Mouse (Mus musculus): ENCODE results near the gene Metap1. TPM values are rescaled to one million over a fixed set of nuclear protein-coding genes. Genes with fewer than 3 reads are reported as not detected.

The Metap1 gene
- polyA plus RNA-seq, 1 experiment, result 105 TPM

GRCm38 (mm10) chr3:138438716-138439115 lies 50.6 kb downstream of the Metap1 start:
- Histone ChIP-seq H3K4me1 (ENCODE audit: control insufficient read depth, insufficient read depth, low read length) (no peaks in the 10 kb centered on the region), H3K9ac (ENCODE audit: low read depth, poor library complexity, severe bottlenecking) (no peak overlapping the region), H3K36me3 (ENCODE audit: control insufficient read depth, insufficient read depth, low read length, poor library complexity, severe bottlenecking) (no peaks in the 10 kb centered on the region), H3K27me3 (ENCODE audit: control insufficient read depth, insufficient read depth, low read length, poor library complexity, severe bottlenecking) (no peaks in the 10 kb centered on the region), H3K9me3 (replicated peaks; ENCODE audit: control insufficient read depth, insufficient read depth, low read length, poor library complexity, severe bottlenecking) (peaks cover 15% of the 10 kb centered on the region), H3K4me3 (ENCODE audit: low read depth, low read length) (no peak overlapping the region), H3K27ac (ENCODE audit: insufficient read depth, low read length) (no peak overlapping the region)
- TF ChIP-seq POLR2A (IDR thresholded peaks at IDR 0.05; ENCODE audit: insufficient read depth, low read length) (no peak), CTCF (IDR thresholded peaks at IDR 0.05; ENCODE audit: low read depth, low read length) (no peak), EP300 (IDR thresholded peaks at IDR 0.05; ENCODE audit: insufficient read depth, low read depth, low read length) (no peak)

- no peak for TF ChIP-seq CTCF (IDR thresholded peaks at IDR 0.05; ENCODE audit: low read depth, low read length)
- TF ChIP-seq EP300 (IDR thresholded peaks at IDR 0.05; ENCODE audit: insufficient read depth, low read depth, low read length), result no peak
- TF ChIP-seq POLR2A (IDR thresholded peaks at IDR 0.05; ENCODE audit: insufficient read depth, low read length), result no peak
- H3K9me3 ChIP-seq (replicated peaks; ENCODE audit: control insufficient read depth, insufficient read depth, low read length, poor library complexity, severe bottlenecking), result peaks cover 17% of the 10 kb centered on the region
- no peaks in the 10 kb centered on the region for H3K4me1 ChIP-seq (ENCODE audit: control insufficient read depth, insufficient read depth, low read length)
- H3K9ac ChIP-seq (ENCODE audit: low read depth, poor library complexity, severe bottlenecking), result no peak overlapping the region
- H3K27ac ChIP-seq (ENCODE audit: insufficient read depth, low read length), result no peak overlapping the region
- no peaks in the 10 kb centered on the region for H3K36me3 ChIP-seq (ENCODE audit: control insufficient read depth, insufficient read depth, low read length, poor library complexity, severe bottlenecking)
- no peaks in the 10 kb centered on the region for H3K27me3 ChIP-seq (ENCODE audit: control insufficient read depth, insufficient read depth, low read length, poor library complexity, severe bottlenecking)
- no peak overlapping the region for H3K4me3 ChIP-seq (ENCODE audit: low read depth, low read length)
Measured at GRCm38 (mm10) chr3:138431835-138432234, 57.5 kb downstream of the Metap1 start.

DNA sequence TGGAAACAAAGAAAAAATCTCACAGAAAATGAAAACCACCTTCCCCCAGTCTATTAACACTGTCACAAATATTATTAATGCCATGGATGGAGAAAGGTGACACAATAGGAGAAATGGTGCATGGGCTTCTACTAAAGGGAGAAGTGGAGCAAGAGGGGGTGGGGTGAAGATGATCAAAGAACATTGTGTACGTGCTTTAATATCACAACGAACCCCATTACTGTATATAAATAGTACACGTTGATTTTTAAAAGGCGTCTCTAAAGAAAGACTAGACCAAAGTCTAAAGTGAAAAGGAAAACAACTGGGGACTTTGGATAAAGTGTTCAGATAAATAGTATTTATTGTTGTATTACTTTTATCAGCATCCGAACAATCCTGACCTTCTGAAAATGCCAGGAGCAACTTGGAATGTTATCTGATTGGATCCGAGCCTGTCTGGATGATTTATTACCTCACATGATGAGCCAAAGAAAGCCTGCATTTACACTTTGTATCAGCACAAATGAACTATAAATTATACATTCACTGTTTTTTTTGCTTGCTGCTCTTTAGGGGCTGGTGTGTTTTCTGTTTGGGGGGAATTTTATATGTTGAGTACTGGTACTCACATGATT lies 58.8 kb downstream of the Metap1 start:
- H3K36me3 ChIP-seq (ENCODE audit: control insufficient read depth, insufficient read depth, low read length, poor library complexity, severe bottlenecking), result no peaks in the 10 kb centered on the region
- H3K4me1 ChIP-seq (ENCODE audit: control insufficient read depth, insufficient read depth, low read length), result no peaks in the 10 kb centered on the region
- H3K27me3 ChIP-seq (ENCODE audit: control insufficient read depth, insufficient read depth, low read length, poor library complexity, severe bottlenecking), result no peaks in the 10 kb centered on the region
- no peak overlapping the region for H3K4me3 ChIP-seq (ENCODE audit: low read depth, low read length)
- H3K9me3 ChIP-seq (replicated peaks; ENCODE audit: control insufficient read depth, insufficient read depth, low read length, poor library complexity, severe bottlenecking), result peaks cover 9% of the 10 kb centered on the region
- no peak for TF ChIP-seq POLR2A (IDR thresholded peaks at IDR 0.05; ENCODE audit: insufficient read depth, low read length)
- no peak for TF ChIP-seq CTCF (IDR thresholded peaks at IDR 0.05; ENCODE audit: low read depth, low read length)
- no peak for TF ChIP-seq EP300 (IDR thresholded peaks at IDR 0.05; ENCODE audit: insufficient read depth, low read depth, low read length)
- H3K9ac ChIP-seq (ENCODE audit: low read depth, poor library complexity, severe bottlenecking), result no peak overlapping the region
- no peak overlapping the region for H3K27ac ChIP-seq (ENCODE audit: insufficient read depth, low read length)

DNA sequence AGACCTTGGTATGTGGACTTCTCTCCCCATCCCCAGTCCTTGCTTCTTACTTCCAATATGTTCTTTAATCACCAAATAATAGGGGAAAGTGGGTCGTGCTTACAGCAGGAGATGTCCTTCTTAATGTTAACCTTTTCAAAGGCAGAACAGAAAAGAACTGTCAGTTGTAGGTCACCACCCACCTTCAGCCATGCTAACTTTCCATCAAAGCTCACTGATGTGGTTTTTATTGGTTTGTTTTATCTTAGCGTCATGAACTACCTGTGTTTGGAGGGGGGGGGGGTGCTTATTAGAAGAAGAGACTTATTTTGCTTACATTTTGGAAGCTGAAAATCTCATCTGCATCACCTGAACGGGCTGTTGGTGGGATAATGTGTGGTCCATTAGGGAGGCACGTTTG lies 65.1 kb downstream of the Metap1 start:
- no peak overlapping the region for H3K9ac ChIP-seq (ENCODE audit: low read depth, poor library complexity, severe bottlenecking)
- no peaks in the 10 kb centered on the region for H3K27me3 ChIP-seq (ENCODE audit: control insufficient read depth, insufficient read depth, low read length, poor library complexity, severe bottlenecking)
- no peaks in the 10 kb centered on the region for H3K4me1 ChIP-seq (ENCODE audit: control insufficient read depth, insufficient read depth, low read length)
- H3K36me3 ChIP-seq (ENCODE audit: control insufficient read depth, insufficient read depth, low read length, poor library complexity, severe bottlenecking), result no peaks in the 10 kb centered on the region
- no peak overlapping the region for H3K27ac ChIP-seq (ENCODE audit: insufficient read depth, low read length)
- TF ChIP-seq POLR2A (IDR thresholded peaks at IDR 0.05; ENCODE audit: insufficient read depth, low read length) (no peak), CTCF (IDR thresholded peaks at IDR 0.05; ENCODE audit: low read depth, low read length) (no peak), EP300 (IDR thresholded peaks at IDR 0.05; ENCODE audit: insufficient read depth, low read depth, low read length) (no peak)
- no peak overlapping the region for H3K4me3 ChIP-seq (ENCODE audit: low read depth, low read length)
- no peaks in the 10 kb centered on the region for H3K9me3 ChIP-seq (replicated peaks; ENCODE audit: control insufficient read depth, insufficient read depth, low read length, poor library complexity, severe bottlenecking)

DNA sequence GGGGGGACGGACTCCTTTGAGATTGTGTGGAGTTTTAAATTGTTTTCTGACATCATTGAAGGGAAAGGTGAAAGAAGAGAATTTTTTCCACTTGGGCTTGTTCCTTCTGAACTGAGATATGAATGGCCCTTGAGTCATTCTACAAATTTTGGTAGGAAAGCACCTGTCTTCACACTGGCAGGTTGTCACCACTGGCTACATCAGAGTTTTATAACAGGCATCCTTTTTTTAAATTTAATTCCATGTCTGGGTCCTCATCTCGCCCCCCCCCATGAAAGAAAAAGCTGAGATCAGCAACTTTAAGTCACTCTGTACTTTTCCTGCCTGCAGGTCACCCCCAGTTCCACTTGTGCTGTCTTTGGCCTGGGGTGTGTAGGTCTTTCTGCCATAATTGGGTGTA lies 65.7 kb downstream of the Metap1 start:
- Histone ChIP-seq H3K36me3 (ENCODE audit: control insufficient read depth, insufficient read depth, low read length, poor library complexity, severe bottlenecking) (no peaks in the 10 kb centered on the region), H3K27me3 (ENCODE audit: control insufficient read depth, insufficient read depth, low read length, poor library complexity, severe bottlenecking) (no peaks in the 10 kb centered on the region), H3K9me3 (replicated peaks; ENCODE audit: control insufficient read depth, insufficient read depth, low read length, poor library complexity, severe bottlenecking) (no peaks in the 10 kb centered on the region), H3K27ac (ENCODE audit: insufficient read depth, low read length) (no peak overlapping the region), H3K9ac (ENCODE audit: low read depth, poor library complexity, severe bottlenecking) (no peak overlapping the region), H3K4me1 (ENCODE audit: control insufficient read depth, insufficient read depth, low read length) (no peaks in the 10 kb centered on the region), H3K4me3 (ENCODE audit: low read depth, low read length) (no peak overlapping the region)
- TF ChIP-seq EP300 (IDR thresholded peaks at IDR 0.05; ENCODE audit: insufficient read depth, low read depth, low read length) (no peak), CTCF (IDR thresholded peaks at IDR 0.05; ENCODE audit: low read depth, low read length) (no peak), POLR2A (IDR thresholded peaks at IDR 0.05; ENCODE audit: insufficient read depth, low read length) (no peak)

DNA sequence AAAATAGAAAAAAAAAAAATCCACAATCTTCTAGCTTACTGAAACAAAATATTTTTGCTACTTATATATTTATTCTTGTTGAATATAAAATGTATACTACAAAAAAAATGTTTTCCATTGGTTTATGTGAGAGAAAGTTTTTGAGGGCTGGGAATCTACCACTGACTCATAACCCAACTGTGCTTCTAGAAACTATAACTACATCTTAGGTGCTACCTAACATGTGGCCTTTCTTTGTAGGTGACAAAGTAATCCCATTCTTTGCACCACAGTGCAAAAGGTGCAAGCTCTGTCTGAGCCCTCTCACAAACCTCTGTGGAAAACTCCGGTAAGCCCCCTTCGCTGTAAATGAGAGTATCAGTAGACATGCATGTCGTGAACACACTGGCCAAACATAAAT lies 68.9 kb downstream of the Metap1 start:
- Histone ChIP-seq H3K27ac (ENCODE audit: insufficient read depth, low read length) (no peak overlapping the region), H3K36me3 (ENCODE audit: control insufficient read depth, insufficient read depth, low read length, poor library complexity, severe bottlenecking) (no peaks in the 10 kb centered on the region), H3K9ac (ENCODE audit: low read depth, poor library complexity, severe bottlenecking) (no peak overlapping the region), H3K9me3 (replicated peaks; ENCODE audit: control insufficient read depth, insufficient read depth, low read length, poor library complexity, severe bottlenecking) (no peaks in the 10 kb centered on the region), H3K4me3 (ENCODE audit: low read depth, low read length) (no peak overlapping the region), H3K4me1 (ENCODE audit: control insufficient read depth, insufficient read depth, low read length) (no peaks in the 10 kb centered on the region), H3K27me3 (ENCODE audit: control insufficient read depth, insufficient read depth, low read length, poor library complexity, severe bottlenecking) (no peaks in the 10 kb centered on the region)
- TF ChIP-seq EP300 (IDR thresholded peaks at IDR 0.05; ENCODE audit: insufficient read depth, low read depth, low read length), result no peak
- no peak for TF ChIP-seq POLR2A (IDR thresholded peaks at IDR 0.05; ENCODE audit: insufficient read depth, low read length)
- no peak for TF ChIP-seq CTCF (IDR thresholded peaks at IDR 0.05; ENCODE audit: low read depth, low read length)

Measured in ES-Bruce4 (cell line).